Mouse (Mus musculus) heart, postnatal 0 days (tissue): ENCODE data around the gene Frmpd1.

Experiments used
- CTCF ChIP-seq: IDR thresholded peaks from 2 replicates; pipeline ENCODE4 v1.5.1; 2016; ENCODE audit warnings: antibody characterized with exemption, control low read depth, low read depth
- EP300 ChIP-seq: IDR thresholded peaks from 2 replicates; pipeline ENCODE4 v1.6.1; 2016; ENCODE audit warnings: antibody characterized with exemption, low read depth

GRCm38 (mm10) chr4:45308046-45308445, 123.4 kb downstream of the Frmpd1 start:
- TF ChIP-seq CTCF, result peak; percentile 59
- no peak for TF ChIP-seq EP300
